Mouse (Mus musculus) embryonic facial prominence, embryonic 15.5 days (tissue): ENCODE data around the gene Sfn. TPM values are rescaled to one million over a fixed set of nuclear protein-coding genes. Genes with fewer than 3 reads are reported as not detected.

Experiments
- ATAC-seq: fragments of 200-750 bp; cut with Nextera tagmentation; 2 replicates; pipeline ENCODE4 v1.8.0; 2017; ENCODE audit warnings: low read depth, moderate TSS enrichment; ENCODE audit not compliant: insufficient number of reproducible peaks, low FRiP score, low TSS enrichment
- H3K27ac ChIP-seq: fragments of 300-500 bp; sonication (generic); replicated peaks from 2 replicates; pipeline ENCODE4 v1.5.1; 2015; ENCODE audit warnings: mild to moderate bottlenecking, inconsistent platforms
- H3K27me3 ChIP-seq: fragments of 300-500 bp; sonication (generic); 2 replicates; pipeline ENCODE4 v1.6.1; 2015; ENCODE audit warnings: inconsistent platforms
- H3K36me3 ChIP-seq: fragments of 300-500 bp; sonication (generic); 2 replicates; pipeline ENCODE4 v1.6.1; 2015; ENCODE audit warnings: mild to moderate bottlenecking, inconsistent platforms
- H3K4me1 ChIP-seq: fragments of 300-500 bp; sonication (generic); 2 replicates; pipeline ENCODE4 v1.6.1; 2015; ENCODE audit warnings: inconsistent platforms
- H3K4me2 ChIP-seq: fragments of 300-500 bp; sonication (generic); replicated peaks from 2 replicates; pipeline ENCODE4 v1.6.1; 2015; ENCODE audit warnings: mild to moderate bottlenecking, inconsistent platforms
- H3K4me3 ChIP-seq: fragments of 300-500 bp; sonication (generic); replicated peaks from 2 replicates; pipeline ENCODE4 v1.5.1; 2015; ENCODE audit warnings: mild to moderate bottlenecking, inconsistent platforms
- H3K9ac ChIP-seq: fragments of 300-500 bp; sonication (generic); 2 replicates; pipeline ENCODE4 v1.6.1; 2015; ENCODE audit warnings: inconsistent platforms
- H3K9me3 ChIP-seq: fragments of 300-500 bp; sonication (generic); replicated peaks from 2 replicates; pipeline ENCODE4 v1.6.1; 2016; ENCODE audit warnings: inconsistent platforms
- WGBS: fragments of 180-500 bp; shearing (Covaris S2); methylation state at CpG from one replicate; pipeline ENCODE4 v1.1.7; 2015; 5-methylcytosine and 5-hydroxymethylcytosine counted together
- polyA plus RNA-seq: library from polyadenylated mRNA; unstranded; fragments of >200 nt; fragmentation: Nextera tagmentation; extraction: Ambion mirVana; gene quantifications from 2 replicates; pipeline ENCODE4 v1.2.1, GENCODE M21; 2015

Sfn gene
- polyA plus RNA-seq, 1 experiment from 2014 or later: 362 TPM

GRCm38 (mm10) chr4:133577983-133578382, 24.0 kb downstream of the Sfn start:
- no peak for ATAC-seq
- Histone ChIP-seq H3K27me3 (no peaks in the 10 kb centered on the region), H3K4me2 (no peak overlapping the region), H3K36me3 (peaks cover 39% of the 10 kb centered on the region), H3K4me1 (peaks cover 14% of the 10 kb centered on the region), H3K4me3 (no peak overlapping the region), H3K9me3 (no peaks in the 10 kb centered on the region), H3K9ac (no peak overlapping the region), H3K27ac (no peak overlapping the region)
- 62% methylated on average over 12 of the region's 12 CpGs for WGBS

GRCm38 (mm10) chr4:133574843-133575202, 27.1 kb downstream of the Sfn start:
- H3K4me1 ChIP-seq: peaks cover 13% of the 10 kb centered on the region
- peak overlapping the region; percentile 75 for H3K9ac ChIP-seq
- no peaks in the 10 kb centered on the region for H3K27me3 ChIP-seq
- H3K36me3 ChIP-seq: peaks cover 18% of the 10 kb centered on the region
- peak overlapping the region; percentile 88; the same call in 1 of the 2 replicates for H3K27ac ChIP-seq
- peak overlapping the region; percentile 81 for H3K4me3 ChIP-seq
- ATAC-seq: peak; percentile 49
- WGBS: under 1% methylated on average over 41 of the region's 41 CpGs
- H3K9me3 ChIP-seq: no peaks in the 10 kb centered on the region
- peak overlapping the region; percentile 85 for H3K4me2 ChIP-seq

GRCm38 (mm10) chr4:133574070-133574842, 27.7 kb downstream of the Sfn start, which contains the start of gene Gpatch3:
Gpatch3 (plus strand) TSS chr4:133574745.
- Histone ChIP-seq H3K4me1 (peaks cover 13% of the 10 kb centered on the region), H3K4me3 (peak within 1 kb of the TSS; percentile 81), H3K27ac (peak within 1 kb of the TSS; percentile 88), H3K4me2 (peak within 1 kb of the TSS; percentile 85), H3K27me3 (no peaks in the 10 kb centered on the region), H3K9ac (peak within 1 kb of the TSS; percentile 75), H3K36me3 (peaks cover 12% of the 10 kb centered on the region), H3K9me3 (no peaks in the 10 kb centered on the region)
- 5% methylated on average over 44 of the region's 44 CpGs for WGBS
- ATAC-seq: peak; percentile 92

- Histone ChIP-seq H3K9ac (no peak overlapping the region), H3K27ac (no peak overlapping the region), H3K4me2 (no peak overlapping the region), H3K36me3 (no peaks in the 10 kb centered on the region), H3K9me3 (no peaks in the 10 kb centered on the region), H3K27me3 (no peaks in the 10 kb centered on the region), H3K4me1 (peaks cover 6% of the 10 kb centered on the region; the same call in 1 of the 2 replicates), H3K4me3 (no peak overlapping the region)
- 54% methylated on average over 10 of the region's 10 CpGs for WGBS
- ATAC-seq: no peak
Observed at GRCm38 (mm10) chr4:133570066-133570466, 31.9 kb downstream of the Sfn start.

- H3K27me3 ChIP-seq: no peaks in the 10 kb centered on the region
- no peak for ATAC-seq
- no peak overlapping the region for H3K27ac ChIP-seq
Observed at GRCm38 (mm10) chr4:133569291-133570065, 32.5 kb downstream of the Sfn start.

GRCm38 (mm10) chr4:133567251-133567650, 34.7 kb downstream of the Sfn start:
- no peaks in the 10 kb centered on the region for H3K27me3 ChIP-seq
- H3K4me1 ChIP-seq: no peaks in the 10 kb centered on the region
- H3K27ac ChIP-seq: no peak overlapping the region
- H3K9ac ChIP-seq: no peak overlapping the region
- no peak overlapping the region for H3K4me3 ChIP-seq
- no peaks in the 10 kb centered on the region for H3K36me3 ChIP-seq
- WGBS: 26% methylated on average over 8 of the region's 8 CpGs
- no peak for ATAC-seq
- no peak overlapping the region for H3K4me2 ChIP-seq
- H3K9me3 ChIP-seq: no peaks in the 10 kb centered on the region

More at GRCm38 (mm10) chr4:133569291-133570065, 32.5 kb downstream of the Sfn start:
- Histone ChIP-seq H3K4me1 (0 out of 2 replicates have a peak, but pooled peaks cover 5% of the 10 kb centered on the region), H3K36me3 (no peaks in the 10 kb centered on the region), H3K9ac (no peak overlapping the region), H3K4me3 (no peak overlapping the region), H3K9me3 (no peaks in the 10 kb centered on the region), H3K4me2 (no peak overlapping the region)
- WGBS: 79% methylated on average over 10 of the region's 10 CpGs

GRCm38 (mm10) chr4:133563123-133563571, 38.8 kb downstream of the Sfn start:
- no peak for ATAC-seq
- 67% methylated on average over 11 of the region's 11 CpGs for WGBS

GRCm38 (mm10) chr4:133561622-133562021, 40.3 kb downstream of the Sfn start:
- no peaks in the 10 kb centered on the region for H3K9me3 ChIP-seq
- H3K27me3 ChIP-seq: no peaks in the 10 kb centered on the region; the same call in 1 of the 2 replicates
- H3K4me3 ChIP-seq: no peak overlapping the region
- WGBS: 70% methylated on average over 4 of the region's 4 CpGs
- H3K4me1 ChIP-seq: no peaks in the 10 kb centered on the region
- H3K4me2 ChIP-seq: no peak overlapping the region
- H3K9ac ChIP-seq: no peak overlapping the region
- no peak for ATAC-seq
- no peaks in the 10 kb centered on the region for H3K36me3 ChIP-seq
- H3K27ac ChIP-seq: no peak overlapping the region

More at GRCm38 (mm10) chr4:133563123-133563571, 38.8 kb downstream of the Sfn start:
- Histone ChIP-seq H3K36me3 (no peaks in the 10 kb centered on the region), H3K9me3 (no peaks in the 10 kb centered on the region), H3K9ac (no peak overlapping the region), H3K27me3 (no peaks in the 10 kb centered on the region), H3K4me1 (no peaks in the 10 kb centered on the region), H3K4me3 (no peak overlapping the region), H3K4me2 (no peak overlapping the region), H3K27ac (no peak overlapping the region)

- H3K4me1 ChIP-seq: no peaks in the 10 kb centered on the region
- H3K9ac ChIP-seq: no peak overlapping the region
- H3K27me3 ChIP-seq: no peaks in the 10 kb centered on the region; the same call in 1 of the 2 replicates
- ATAC-seq: no peak
- no peak overlapping the region for H3K27ac ChIP-seq
- no peak overlapping the region for H3K4me2 ChIP-seq
- H3K4me3 ChIP-seq: no peak overlapping the region
- WGBS: 74% methylated on average over 4 of the region's 4 CpGs
- H3K36me3 ChIP-seq: no peaks in the 10 kb centered on the region
- H3K9me3 ChIP-seq: no peaks in the 10 kb centered on the region
Observed at GRCm38 (mm10) chr4:133559846-133560245, 42.1 kb downstream of the Sfn start.

- WGBS: 27% methylated on average over 10 of the region's 10 CpGs
- Histone ChIP-seq H3K27ac (no peak overlapping the region), H3K27me3 (peaks cover 10% of the 10 kb centered on the region), H3K9me3 (no peaks in the 10 kb centered on the region), H3K4me1 (no peaks in the 10 kb centered on the region), H3K4me2 (no peak overlapping the region), H3K36me3 (no peaks in the 10 kb centered on the region), H3K9ac (no peak overlapping the region), H3K4me3 (no peak overlapping the region)
- no peak for ATAC-seq
Observed at GRCm38 (mm10) chr4:133557041-133557717, 44.8 kb downstream of the Sfn start.
